Mouse (Mus musculus): ENCODE measurements around the gene Rhbdd1. TPM values are rescaled to one million over a fixed set of nuclear protein-coding genes. Genes with fewer than 3 reads are reported as not detected.

Rhbdd1 gene
- total RNA-seq, 2 experiments from 2014 or later = 6.6 to 7.7 TPM

GRCm38 (mm10) chr1:82411521-82411920 is 95.3 kb downstream of the Rhbdd1 start:
- no peak for DNase-seq (ENCODE audit: low spot score in 2 of 2)
- intact Hi-C loops (cut with DNase I) = no loop called here

GRCm38 (mm10) chr1:82412085-82412484 is 95.8 kb downstream of the Rhbdd1 start:
- intact Hi-C loops (cut with DNase I) = no loop called here
- no peak for DNase-seq (ENCODE audit: low spot score in 2 of 2)

- no peak for DNase-seq (ENCODE audit: low spot score in 2 of 2)
- intact Hi-C loops (cut with DNase I) = no loop called here
Measured at GRCm38 (mm10) chr1:82414434-82415045, 98.3 kb downstream of the Rhbdd1 start.

- intact Hi-C loops (cut with DNase I) = no loop called here
- DNase-seq (ENCODE audit: low spot score in 2 of 2) = no peak
Measured at GRCm38 (mm10) chr1:82415641-82416040, 99.4 kb downstream of the Rhbdd1 start.

- intact Hi-C loops (cut with DNase I) = no loop called here
- no peak for DNase-seq (ENCODE audit: low spot score in 2 of 2)
Measured at GRCm38 (mm10) chr1:82427729-82428128, 111.5 kb downstream of the Rhbdd1 start.

- intact Hi-C loops (cut with DNase I) = no loop called here
- no peak for DNase-seq (ENCODE audit: low spot score in 2 of 2)
Measured at GRCm38 (mm10) chr1:82429061-82429460, 112.8 kb downstream of the Rhbdd1 start.

- DNase-seq (ENCODE audit: low spot score in 2 of 2) = peak; percentile 61 to 71
- intact Hi-C loops (cut with DNase I) = loop anchor here (5.0 kb wide), 3 partner anchors 121 to 1116 kb away; partner anchors contain the start of gene Irs1
Measured at GRCm38 (mm10) chr1:82432919-82433648, 116.8 kb downstream of the Rhbdd1 start.

GRCm38 (mm10) chr1:82433649-82434005 is 117.4 kb downstream of the Rhbdd1 start:
- DNase-seq (ENCODE audit: low spot score in 2 of 2) = no peak

GRCm38 (mm10) chr1:82437273-82437672 is 121.0 kb downstream of the Rhbdd1 start:
- no peak for DNase-seq (ENCODE audit: low spot score in 2 of 2)
- intact Hi-C loops (cut with DNase I) = no loop called here

More at GRCm38 (mm10) chr1:82433649-82434005, 117.4 kb downstream of the Rhbdd1 start:
- intact Hi-C loops (cut with DNase I) = loop anchor here (5.0 kb wide), 3 partner anchors 121 to 1116 kb away; partner anchors contain the start of gene Irs1

GRCm38 (mm10) chr1:82440123-82440522 is 123.9 kb downstream of the Rhbdd1 start:
- DNase-seq (ENCODE audit: low spot score in 2 of 2) = no peak
- intact Hi-C loops (cut with DNase I) = no loop called here

GRCm38 (mm10) chr1:82443517-82443916 is 127.3 kb downstream of the Rhbdd1 start:
- no peak for DNase-seq (ENCODE audit: low spot score in 2 of 2)
- intact Hi-C loops (cut with DNase I) = no loop called here

GRCm38 (mm10) chr1:82446049-82446448 is 129.8 kb downstream of the Rhbdd1 start:
- intact Hi-C loops (cut with DNase I) = no loop called here

GRCm38 (mm10) chr1:82449851-82450250 is 133.6 kb downstream of the Rhbdd1 start:
- intact Hi-C loops (cut with DNase I) = no loop called here
- no peak for DNase-seq (ENCODE audit: low spot score in 2 of 2)

More at GRCm38 (mm10) chr1:82446049-82446448, 129.8 kb downstream of the Rhbdd1 start:
- no peak for DNase-seq (ENCODE audit: low spot score in 2 of 2)

GRCm38 (mm10) chr1:82451927-82452651 is 135.8 kb downstream of the Rhbdd1 start:
- intact Hi-C loops (cut with DNase I) = no loop called here

GRCm38 (mm10) chr1:82454031-82454430 is 137.8 kb downstream of the Rhbdd1 start:
- intact Hi-C loops (cut with DNase I) = no loop called here
- DNase-seq (ENCODE audit: low spot score in 2 of 2) = no peak

More at GRCm38 (mm10) chr1:82451927-82452651, 135.8 kb downstream of the Rhbdd1 start:
- no peak for DNase-seq (ENCODE audit: low spot score in 2 of 2)

GRCm38 (mm10) chr1:82459350-82459749 is 143.1 kb downstream of the Rhbdd1 start:
- DNase-seq (ENCODE audit: low spot score in 2 of 2) = no peak
- intact Hi-C loops (cut with DNase I) = no loop called here

- intact Hi-C loops (cut with DNase I) = no loop called here
- DNase-seq (ENCODE audit: low spot score in 2 of 2) = no peak
Measured at GRCm38 (mm10) chr1:82459926-82460325, 143.7 kb downstream of the Rhbdd1 start.

- intact Hi-C loops (cut with DNase I) = no loop called here
- no peak for DNase-seq (ENCODE audit: low spot score in 2 of 2)
Measured at GRCm38 (mm10) chr1:82461041-82461440, 144.8 kb downstream of the Rhbdd1 start.

GRCm38 (mm10) chr1:82465321-82465853 is 149.1 kb downstream of the Rhbdd1 start:
- intact Hi-C loops (cut with DNase I) = no loop called here
- DNase-seq (ENCODE audit: low spot score in 2 of 2) = no peak

- no peak for DNase-seq (ENCODE audit: low spot score in 2 of 2)
- intact Hi-C loops (cut with DNase I) = no loop called here
Measured at GRCm38 (mm10) chr1:82468872-82469271, 152.6 kb downstream of the Rhbdd1 start.

Data from left cerebral cortex, postnatal 36 days (tissue).